Mouse (Mus musculus) common myeloid progenitor, adult 5-6 weeks (primary cell): ENCODE data around the gene Olfr780. TPM values are rescaled to one million over a fixed set of nuclear protein-coding genes. Genes with fewer than 3 reads are reported as not detected.
"Not testable (repeated sequence)": the region's sequence is repeated elsewhere in the genome, so short reads cannot be mapped to it uniquely, and the experiment has no call there.

Source experiments
- ATAC-seq: replicated peaks from 2 replicates; pipeline ENCODE4 v1.8.0; 2016; ENCODE audit warnings: low read depth, mild to moderate bottlenecking, moderate TSS enrichment, inconsistent platforms; ENCODE audit not compliant: poor library complexity, severe bottlenecking
- total RNA-seq: library from RNA; stranded (forward); fragments of 200-1000, 187-1606 nt; gene quantifications from 2 replicates; pipeline ENCODE4 v1.2.3, GENCODE M21; 2017

Gene Olfr780
- total RNA-seq, result not detected in 2 replicates

GRCm38 (mm10) chr10:129317817-129318216, at the start of gene Olfr780:
TSS of gene Olfr780 (plus strand) at chr10:129318117.
- ATAC-seq, result no peak

- no peak for ATAC-seq
Observed at GRCm38 (mm10) chr10:129271081-129271535, 46.8 kb upstream of the Olfr780 start, which contains the start of gene Olfr777. TSS of gene Olfr777 (minus strand) at chr10:129271485.

GRCm38 (mm10) chr10:129312973-129313372, 4.9 kb upstream of the Olfr780 start:
- ATAC-seq, result not testable (repeated sequence)

GRCm38 (mm10) chr10:129313521-129313920, 4.4 kb upstream of the Olfr780 start:
- ATAC-seq, result not testable (repeated sequence)

GRCm38 (mm10) chr10:129328554-129328953, 10.6 kb downstream of the Olfr780 start, which contains the start of gene Olfr781:
TSS of gene Olfr781 (plus strand) at chr10:129328854.
- no peak for ATAC-seq

GRCm38 (mm10) chr10:129348550-129348949, 30.6 kb downstream of the Olfr780 start, which contains the start of gene Olfr782:
TSS of gene Olfr782 (plus strand) at chr10:129348850.
- ATAC-seq, result no peak

GRCm38 (mm10) chr10:129352475-129352874, 34.6 kb downstream of the Olfr780 start:
- not testable (repeated sequence) for ATAC-seq

- not testable (repeated sequence) for ATAC-seq
Observed at GRCm38 (mm10) chr10:129356496-129356895, 38.6 kb downstream of the Olfr780 start.

GRCm38 (mm10) chr10:129357307-129357706, 39.4 kb downstream of the Olfr780 start:
- ATAC-seq, result no peak

Other genes starting within 250 kb of the Olfr780 start
- not detected in 2 replicates for gene Olfr766-ps1, start 249.1 kb upstream of the Olfr780 start, total RNA-seq
- gene Olfr767, start 235.2 kb upstream of the Olfr780 start, total RNA-seq, result not detected in 2 replicates
- not detected in 2 replicates for gene Olfr768, start 218.7 kb upstream of the Olfr780 start, total RNA-seq
- gene Olfr769, start 200.3 kb upstream of the Olfr780 start, total RNA-seq, result not detected in 2 replicates
- gene Olfr770, start 179.1 kb upstream of the Olfr780 start, total RNA-seq, result not detected in 2 replicates
- not detected in 2 replicates for gene Olfr771, start 153.4 kb upstream of the Olfr780 start, total RNA-seq
- not detected in 2 replicates for gene Olfr772, start 140.2 kb upstream of the Olfr780 start, total RNA-seq
- not detected in 2 replicates for gene Olfr773, start 130.7 kb upstream of the Olfr780 start, total RNA-seq
- not detected in 2 replicates for gene Olfr774, start 81.9 kb upstream of the Olfr780 start, total RNA-seq
- gene Olfr775, start 69.7 kb upstream of the Olfr780 start, total RNA-seq, result not detected in 2 replicates
- gene Olfr776, start 59.0 kb upstream of the Olfr780 start, total RNA-seq, result not detected in 2 replicates
- not detected in 2 replicates for gene Olfr777, start 46.6 kb upstream of the Olfr780 start, total RNA-seq
- gene Olfr781, start 10.7 kb downstream of the Olfr780 start, total RNA-seq, result not detected in 2 replicates
- not detected in 2 replicates for gene Olfr782, start 30.7 kb downstream of the Olfr780 start, total RNA-seq
- 0.05 and 0.39 TPM in 2 replicates for gene Olfr784, start 66.0 kb downstream of the Olfr780 start, total RNA-seq
- not detected in 2 replicates for gene Olfr785, start 87.3 kb downstream of the Olfr780 start, total RNA-seq
- not detected in 2 replicates for gene Olfr786, start 109.2 kb downstream of the Olfr780 start, total RNA-seq
- not detected in 2 replicates for gene Olfr787, start 143.7 kb downstream of the Olfr780 start, total RNA-seq
- gene Olfr788, start 152.9 kb downstream of the Olfr780 start, total RNA-seq, result not detected in 2 replicates
- not detected in 2 replicates for gene Olfr789, start 166.6 kb downstream of the Olfr780 start, total RNA-seq
- not detected in 2 replicates for gene Olfr790, start 180.4 kb downstream of the Olfr780 start, total RNA-seq
- not detected in 2 replicates for gene Olfr791, start 203.7 kb downstream of the Olfr780 start, total RNA-seq
- gene Olfr792, start 221.0 kb downstream of the Olfr780 start, total RNA-seq, result not detected in 2 replicates
- not detected in 2 replicates for gene Olfr794, start 249.5 kb downstream of the Olfr780 start, total RNA-seq